Mouse (Mus musculus) liver, embryonic 15.5 days (tissue): ENCODE data around the gene Fhad1. TPM values are rescaled to one million over a fixed set of nuclear protein-coding genes. Genes with fewer than 3 reads are reported as not detected.
A peak's percentile ranks its signal among the peaks of the same experiment; 100 is the strongest.
"Not testable (repeated sequence)": the region's sequence is repeated elsewhere in the genome, so short reads cannot be mapped to it uniquely, and the experiment has no call there.

ENCODE experiments used
- ATAC-seq: fragments of 200-750 bp; cut with Nextera tagmentation; 2 replicates; pipeline ENCODE4 v1.8.0; 2017; ENCODE audit warnings: moderate number of reproducible peaks, mild to moderate bottlenecking, moderate library complexity; ENCODE audit not compliant: insufficient read depth
- H3K27ac ChIP-seq: fragments of 300-500 bp; sonication (generic); replicated peaks from 2 replicates; pipeline ENCODE4 v1.5.1; 2015; ENCODE audit warnings: mild to moderate bottlenecking, inconsistent platforms
- H3K27me3 ChIP-seq: fragments of 300-500 bp; sonication (generic); 2 replicates; pipeline ENCODE4 v1.6.1; 2015; ENCODE audit warnings: mild to moderate bottlenecking, inconsistent platforms
- H3K36me3 ChIP-seq: fragments of 300-500 bp; sonication (generic); replicated peaks from 2 replicates; pipeline ENCODE4 v1.6.1; 2015; ENCODE audit warnings: moderate library complexity, mild to moderate bottlenecking, inconsistent platforms
- H3K4me1 ChIP-seq: fragments of 300-500 bp; sonication (generic); replicated peaks from 2 replicates; pipeline ENCODE4 v1.6.1; 2015; ENCODE audit warnings: inconsistent platforms
- H3K4me2 ChIP-seq: fragments of 300-500 bp; sonication (generic); 2 replicates; pipeline ENCODE4 v1.6.1; 2015; ENCODE audit warnings: moderate library complexity, mild to moderate bottlenecking, inconsistent platforms
- H3K4me3 ChIP-seq: fragments of 300-500 bp; sonication (generic); replicated peaks from 2 replicates; pipeline ENCODE4 v1.5.1; 2015; ENCODE audit warnings: mild to moderate bottlenecking, inconsistent platforms
- H3K9ac ChIP-seq: fragments of 300-500 bp; sonication (generic); 2 replicates; pipeline ENCODE4 v1.6.1; 2015; ENCODE audit warnings: moderate library complexity, mild to moderate bottlenecking, inconsistent platforms
- H3K9me3 ChIP-seq: fragments of 300-500 bp; sonication (generic); replicated peaks from 2 replicates; pipeline ENCODE4 v1.6.1; 2016; ENCODE audit warnings: inconsistent platforms
- WGBS: fragments of 180-500 bp; shearing (Covaris S2); methylation state at CpG from one replicate; pipeline ENCODE4 v1.1.7; 2015; ENCODE audit warnings: mixed read lengths; ENCODE audit not compliant: insufficient replicate concordance; 5-methylcytosine and 5-hydroxymethylcytosine counted together
- polyA plus RNA-seq: library from polyadenylated mRNA; unstranded; fragments of >200 nt; fragmentation: Nextera tagmentation; extraction: Ambion mirVana; gene quantifications from 2 replicates; pipeline ENCODE4 v1.2.1, GENCODE M21; 2015

The Fhad1 gene
- polyA plus RNA-seq, 1 experiment from 2014 or later: 0.24 TPM

DNA sequence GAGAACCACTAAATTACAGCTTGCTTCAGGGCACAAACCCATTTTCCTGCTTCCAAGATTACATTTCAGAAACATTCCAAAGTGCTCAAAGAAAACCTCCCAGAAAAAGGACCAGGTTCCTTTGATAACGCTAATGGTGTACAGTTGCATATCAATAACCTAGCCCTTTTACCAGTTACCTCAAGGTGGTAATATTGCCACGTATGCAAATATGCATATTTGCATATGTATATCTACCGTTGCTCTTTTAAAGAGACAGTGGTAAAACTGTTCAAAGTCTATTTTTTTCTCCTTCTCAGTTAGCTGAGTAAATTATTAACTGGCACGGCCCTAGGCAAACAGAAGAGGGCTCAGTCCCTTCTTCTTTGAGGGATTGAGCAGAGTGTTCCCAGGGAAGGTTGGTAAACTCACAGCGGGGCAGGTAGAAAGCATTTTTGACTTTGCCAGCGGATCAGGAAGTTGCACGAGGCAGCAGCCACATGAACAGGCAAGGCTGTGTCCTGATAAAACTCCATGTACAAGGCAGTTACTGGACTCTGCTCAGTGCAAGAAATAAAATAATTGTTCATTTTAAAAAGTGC lies 15.3 kb downstream of the Fhad1 start:
- peak; percentile 38; the same call in 1 of the 2 replicates for ATAC-seq
- H3K4me2 ChIP-seq: peak overlapping the region; percentile 23; the same call in 1 of the 2 replicates
- no peak overlapping the region for H3K9ac ChIP-seq
- peak overlapping the region; percentile 64 for H3K27ac ChIP-seq
- no peaks in the 10 kb centered on the region for H3K36me3 ChIP-seq
- peaks cover 13% of the 10 kb centered on the region for H3K4me1 ChIP-seq
- no peaks in the 10 kb centered on the region for H3K27me3 ChIP-seq
- no peak overlapping the region for H3K4me3 ChIP-seq
- no peaks in the 10 kb centered on the region for H3K9me3 ChIP-seq
- WGBS: 23% methylated on average over 7 of the region's 7 CpGs

- Histone ChIP-seq H3K4me2 (peak overlapping the region; percentile 51), H3K36me3 (no peaks in the 10 kb centered on the region), H3K4me3 (peak overlapping the region; percentile 30), H3K27ac (no peak overlapping the region), H3K27me3 (no peaks in the 10 kb centered on the region), H3K9me3 (no peaks in the 10 kb centered on the region), H3K4me1 (peaks cover 18% of the 10 kb centered on the region), H3K9ac (no peak overlapping the region)
- ATAC-seq: no peak
- WGBS: 27% methylated on average over 11 of the region's 11 CpGs
These were observed 16.5 kb downstream of the Fhad1 start for GRCm38 (mm10) chr4:141998282-141998821.

- no peak for ATAC-seq
- WGBS: 62% methylated on average over 3 of the region's 3 CpGs
- no peak overlapping the region for H3K27ac ChIP-seq
These were observed 18.0 kb downstream of the Fhad1 start for GRCm38 (mm10) chr4:141996880-141997279.

GRCm38 (mm10) chr4:141996086-141996485 lies 18.8 kb downstream of the Fhad1 start:
- H3K4me3 ChIP-seq: no peak overlapping the region
- H3K9me3 ChIP-seq: no peaks in the 10 kb centered on the region
- H3K4me2 ChIP-seq: no peak overlapping the region
- no peak overlapping the region for H3K27ac ChIP-seq
- H3K36me3 ChIP-seq: no peaks in the 10 kb centered on the region
- peaks cover 18% of the 10 kb centered on the region for H3K4me1 ChIP-seq
- ATAC-seq: no peak
- WGBS: 71% methylated on average over 7 of the region's 7 CpGs
- no peak overlapping the region for H3K9ac ChIP-seq
- H3K27me3 ChIP-seq: no peaks in the 10 kb centered on the region

More at GRCm38 (mm10) chr4:141996880-141997279, 18.0 kb downstream of the Fhad1 start:
- H3K27me3 ChIP-seq: no peaks in the 10 kb centered on the region
- H3K4me1 ChIP-seq: peaks cover 18% of the 10 kb centered on the region
- no peak overlapping the region for H3K4me3 ChIP-seq
- no peak overlapping the region for H3K4me2 ChIP-seq
- H3K36me3 ChIP-seq: no peaks in the 10 kb centered on the region
- no peaks in the 10 kb centered on the region for H3K9me3 ChIP-seq
- H3K9ac ChIP-seq: no peak overlapping the region

GRCm38 (mm10) chr4:141994062-141994471 lies 20.8 kb downstream of the Fhad1 start:
- not testable (repeated sequence) for H3K27ac ChIP-seq, H3K4me3 ChIP-seq, H3K9ac ChIP-seq, H3K27me3 ChIP-seq, H3K4me2 ChIP-seq, H3K36me3 ChIP-seq, H3K9me3 ChIP-seq, ATAC-seq
- WGBS: 22% methylated on average over 2 of the region's 2 CpGs
- H3K4me1 ChIP-seq: peaks cover 18% of the 10 kb centered on the region

GRCm38 (mm10) chr4:141993347-141994061 lies 21.4 kb downstream of the Fhad1 start:
- Histone ChIP-seq H3K9me3 (no peaks in the 10 kb centered on the region), H3K9ac (no peak overlapping the region), H3K4me2 (no peak overlapping the region), H3K27me3 (no peaks in the 10 kb centered on the region), H3K27ac (no peak overlapping the region), H3K36me3 (no peaks in the 10 kb centered on the region), H3K4me1 (peaks cover 16% of the 10 kb centered on the region), H3K4me3 (no peak overlapping the region)
- ATAC-seq: no peak
- WGBS: 52% methylated on average over 5 of the region's 5 CpGs

DNA sequence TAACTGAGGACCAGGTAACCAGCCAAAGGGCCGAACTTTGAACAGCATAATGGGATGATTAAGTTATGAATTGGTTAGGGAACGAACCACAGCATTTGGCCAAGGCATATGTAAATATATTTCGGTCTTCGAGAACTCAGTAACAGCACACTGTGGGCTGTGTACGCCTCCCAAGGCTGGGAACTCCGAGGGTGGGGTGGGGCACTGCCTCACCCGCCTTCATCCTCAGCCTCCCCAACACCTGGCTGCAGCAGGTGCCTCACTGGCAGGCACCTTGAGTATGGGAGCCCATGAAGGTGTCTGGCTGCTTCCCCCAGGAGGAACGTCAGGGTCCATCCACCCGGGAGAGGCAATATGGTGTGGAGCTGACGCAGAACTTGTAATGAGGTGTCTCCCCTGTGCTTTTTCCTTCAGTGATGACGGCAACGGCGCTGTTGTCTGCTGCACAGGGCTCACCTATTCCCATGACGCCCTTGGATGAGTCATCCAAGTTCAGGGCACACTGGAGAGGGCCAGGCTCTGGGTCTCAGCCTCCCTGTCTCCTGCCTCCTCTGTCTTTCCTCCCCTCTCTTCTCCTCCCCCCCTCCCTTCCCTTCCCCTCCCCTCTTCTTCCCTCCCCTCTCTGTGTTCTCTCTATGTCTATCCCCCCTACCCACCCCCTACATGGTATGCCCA lies 22.2 kb downstream of the Fhad1 start:
- H3K4me1 ChIP-seq: peaks cover 12% of the 10 kb centered on the region; the same call in 1 of the 2 replicates
- H3K36me3 ChIP-seq: no peaks in the 10 kb centered on the region
- H3K27ac ChIP-seq: no peak overlapping the region
- H3K9ac ChIP-seq: no peak overlapping the region
- H3K9me3 ChIP-seq: no peaks in the 10 kb centered on the region
- no peak overlapping the region for H3K4me3 ChIP-seq
- H3K4me2 ChIP-seq: no peak overlapping the region
- ATAC-seq: no peak
- no peaks in the 10 kb centered on the region for H3K27me3 ChIP-seq
- 64% methylated on average over 14 of the region's 14 CpGs for WGBS

GRCm38 (mm10) chr4:141988178-141988577 lies 26.7 kb downstream of the Fhad1 start:
- H3K4me3 ChIP-seq: no peak overlapping the region
- WGBS: 50% methylated on average over 1 of the region's 1 CpGs
- no peaks in the 10 kb centered on the region for H3K36me3 ChIP-seq
- no peaks in the 10 kb centered on the region for H3K4me1 ChIP-seq
- no peak overlapping the region for H3K27ac ChIP-seq
- H3K27me3 ChIP-seq: no peaks in the 10 kb centered on the region
- ATAC-seq: no peak
- H3K9ac ChIP-seq: no peak overlapping the region
- H3K4me2 ChIP-seq: no peak overlapping the region
- no peaks in the 10 kb centered on the region for H3K9me3 ChIP-seq

DNA sequence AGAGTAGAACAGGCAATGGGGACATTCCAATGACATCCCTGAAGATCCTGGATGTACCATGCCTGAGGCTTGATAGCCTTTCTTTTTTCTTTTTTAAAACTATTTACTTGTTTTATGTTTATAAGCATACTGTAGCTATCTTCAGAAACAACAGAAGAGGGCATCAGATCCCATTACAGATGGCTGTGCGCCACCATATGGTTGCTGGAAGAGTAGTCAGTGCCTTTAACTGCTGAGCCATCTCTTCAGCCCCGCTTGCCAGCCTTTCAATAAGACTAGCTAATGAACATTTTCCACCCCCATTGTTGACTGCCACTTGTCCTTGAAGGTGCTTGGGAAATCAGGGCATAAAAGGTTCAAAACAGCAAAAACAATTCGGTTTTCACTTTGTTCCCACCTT lies 31.2 kb downstream of the Fhad1 start:
- ATAC-seq: no peak
- H3K9ac ChIP-seq: no peak overlapping the region
- no peaks in the 10 kb centered on the region for H3K4me1 ChIP-seq
- no peak overlapping the region for H3K4me2 ChIP-seq
- no peaks in the 10 kb centered on the region for H3K27me3 ChIP-seq
- no peak overlapping the region for H3K4me3 ChIP-seq
- no peaks in the 10 kb centered on the region for H3K36me3 ChIP-seq
- H3K9me3 ChIP-seq: no peaks in the 10 kb centered on the region
- WGBS: 42% methylated on average over 3 of the region's 3 CpGs
- no peak overlapping the region for H3K27ac ChIP-seq

DNA sequence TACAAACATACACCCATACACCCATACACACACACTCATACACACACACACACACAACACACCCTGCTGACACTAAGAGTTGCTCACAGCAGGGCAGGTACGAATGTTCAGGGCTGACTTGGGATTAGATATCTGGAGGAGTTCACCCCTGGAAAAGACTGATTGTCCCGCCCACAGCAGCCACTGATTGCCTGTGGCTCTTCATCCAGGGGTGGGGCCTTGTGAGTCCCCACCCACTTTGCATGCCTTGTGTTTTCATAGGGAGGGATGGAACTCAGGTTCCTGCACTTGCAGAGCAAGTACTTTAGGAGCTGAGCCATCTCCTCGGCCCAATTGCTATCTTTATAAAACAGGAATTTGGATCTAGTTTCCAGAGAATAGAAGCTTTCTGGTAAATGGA lies 33.4 kb downstream of the Fhad1 start:
- WGBS: 60% methylated on average over 3 of the region's 3 CpGs
- Histone ChIP-seq H3K27ac (no peak overlapping the region), H3K4me1 (no peaks in the 10 kb centered on the region), H3K36me3 (no peaks in the 10 kb centered on the region), H3K9me3 (no peaks in the 10 kb centered on the region), H3K27me3 (no peaks in the 10 kb centered on the region), H3K9ac (no peak overlapping the region), H3K4me3 (no peak overlapping the region), H3K4me2 (no peak overlapping the region)
- ATAC-seq: no peak

GRCm38 (mm10) chr4:141978582-141978981 lies 36.3 kb downstream of the Fhad1 start:
- Histone ChIP-seq H3K9me3 (no peaks in the 10 kb centered on the region), H3K4me3 (no peak overlapping the region), H3K27ac (no peak overlapping the region), H3K4me1 (no peaks in the 10 kb centered on the region), H3K27me3 (no peaks in the 10 kb centered on the region), H3K4me2 (no peak overlapping the region), H3K36me3 (no peaks in the 10 kb centered on the region), H3K9ac (no peak overlapping the region)
- WGBS: 62% methylated on average over 11 of the region's 11 CpGs
- no peak for ATAC-seq
